Mouse (Mus musculus) cortical plate, adult 2 months (tissue): ENCODE data around the gene Ranbp9. TPM values are rescaled to one million over a fixed set of nuclear protein-coding genes. Genes with fewer than 3 reads are reported as not detected.

Experiments
- H3K27ac ChIP-seq: fragments of 200-500 bp; 2 replicates; pipeline ENCODE4 v1.5.1; 2012; ENCODE audit warnings: low read length, control low read depth, inconsistent platforms; ENCODE audit not compliant: insufficient read depth
- H3K4me1 ChIP-seq: fragments of 200-500 bp; 2 replicates; pipeline ENCODE4 v1.6.1; 2011; ENCODE audit warnings: low read length; ENCODE audit not compliant: control insufficient read depth, insufficient read depth
- H3K4me3 ChIP-seq: fragments of 200-500 bp; 2 replicates; pipeline ENCODE4 v1.5.1; 2011; ENCODE audit warnings: mild to moderate bottlenecking, low read length, control low read depth; ENCODE audit not compliant: insufficient read depth
- CTCF ChIP-seq: fragments of 200-500 bp; IDR thresholded peaks from 2 replicates; pipeline ENCODE4 v1.5.1; 2011; ENCODE audit warnings: mild to moderate bottlenecking, control low read depth, low read length; ENCODE audit not compliant: insufficient read depth; ENCODE audit errors: extremely low read depth
- POLR2A ChIP-seq: fragments of 200-500 bp; IDR thresholded peaks from 2 replicates; pipeline ENCODE4 v1.6.1; 2011; ENCODE audit warnings: mild to moderate bottlenecking, low read length, control low read depth; ENCODE audit not compliant: insufficient read depth; ENCODE audit errors: extremely low read depth
- polyA plus RNA-seq: library from polyadenylated mRNA; depleted of rRNA; stranded (reverse); fragments of >200 nt; gene quantifications from 2 replicates; pipeline ENCODE4 v1.2.3, GENCODE M21; 2012

Gene Ranbp9
- polyA plus RNA-seq, 1 experiment, result 70.7 TPM

GRCm38 (mm10) chr13:43374918-43375432 is 106.1 kb downstream of the Ranbp9 start:
- Histone ChIP-seq H3K4me1 (no peaks in the 10 kb centered on the region), H3K4me3 (no peak overlapping the region), H3K27ac (no peak overlapping the region)
- TF ChIP-seq CTCF (no peak), POLR2A (no peak)

GRCm38 (mm10) chr13:43374205-43374604 is 106.9 kb downstream of the Ranbp9 start:
- Histone ChIP-seq H3K4me1 (no peaks in the 10 kb centered on the region), H3K4me3 (no peak overlapping the region), H3K27ac (no peak overlapping the region)
- TF ChIP-seq CTCF, result no peak

GRCm38 (mm10) chr13:43372892-43373291 is 108.2 kb downstream of the Ranbp9 start:
- H3K4me1 ChIP-seq, result no peaks in the 10 kb centered on the region
- TF ChIP-seq CTCF, result no peak
- no peak for TF ChIP-seq POLR2A
- no peak overlapping the region for H3K27ac ChIP-seq
- H3K4me3 ChIP-seq, result no peak overlapping the region

- no peak overlapping the region for H3K27ac ChIP-seq
- H3K4me3 ChIP-seq, result no peak overlapping the region
- H3K4me1 ChIP-seq, result peaks cover 2% of the 10 kb centered on the region
- TF ChIP-seq POLR2A, result no peak
- TF ChIP-seq CTCF, result no peak
Measured at GRCm38 (mm10) chr13:43370063-43370462, 111.0 kb downstream of the Ranbp9 start.

- no peak for TF ChIP-seq POLR2A
- no peak for TF ChIP-seq CTCF
- Histone ChIP-seq H3K4me3 (peak overlapping the region; percentile 90), H3K27ac (0 out of 2 replicates have a peak overlapping the region, but pooled peaks have one; percentile 1), H3K4me1 (peaks cover 2% of the 10 kb centered on the region)
Measured at GRCm38 (mm10) chr13:43365825-43366184, 115.3 kb downstream of the Ranbp9 start.

- Histone ChIP-seq H3K4me1 (peaks cover 2% of the 10 kb centered on the region), H3K4me3 (peak within 1 kb of the TSS; percentile 90), H3K27ac (0 out of 2 replicates have a peak within 1 kb of the TSS, but pooled peaks have one; percentile 1)
- TF ChIP-seq POLR2A, result no peak
- TF ChIP-seq CTCF, result peak; percentile 60
Measured at GRCm38 (mm10) chr13:43364985-43365824, 115.9 kb downstream of the Ranbp9 start, which contains the start of gene Sirt5. TSS of gene Sirt5 (plus strand) at chr13:43365496.

- peaks cover 2% of the 10 kb centered on the region for H3K4me1 ChIP-seq
- no peak overlapping the region for H3K4me3 ChIP-seq
- no peak for TF ChIP-seq POLR2A
- no peak for TF ChIP-seq CTCF
- no peak overlapping the region for H3K27ac ChIP-seq
Measured at GRCm38 (mm10) chr13:43362353-43362752, 118.7 kb downstream of the Ranbp9 start.

GRCm38 (mm10) chr13:43360534-43360933 is 120.5 kb downstream of the Ranbp9 start:
- H3K4me1 ChIP-seq, result no peaks in the 10 kb centered on the region

GRCm38 (mm10) chr13:43356346-43357125 is 124.5 kb downstream of the Ranbp9 start:
- TF ChIP-seq POLR2A, result no peak
- no peak for TF ChIP-seq CTCF
- H3K4me3 ChIP-seq, result no peak overlapping the region
- H3K4me1 ChIP-seq, result no peaks in the 10 kb centered on the region
- no peak overlapping the region for H3K27ac ChIP-seq

More at GRCm38 (mm10) chr13:43360534-43360933, 120.5 kb downstream of the Ranbp9 start:
- Histone ChIP-seq H3K27ac (no peak overlapping the region), H3K4me3 (no peak overlapping the region)
- TF ChIP-seq POLR2A (no peak), CTCF (no peak)
